Mouse (Mus musculus) megakaryocyte progenitor cell, adult 5-6 weeks (primary cell): ENCODE measurements around the gene Trim80. TPM values are rescaled to one million over a fixed set of nuclear protein-coding genes. Genes with fewer than 3 reads are reported as not detected.
"Not testable (repeated sequence)": the region's sequence is repeated elsewhere in the genome, so short reads cannot be mapped to it uniquely, and the experiment has no call there.

ENCODE experiments used
- ATAC-seq: replicated peaks from 2 replicates; pipeline ENCODE4 v1.8.0; 2016; ENCODE audit warnings: mild to moderate bottlenecking, moderate TSS enrichment, inconsistent platforms; ENCODE audit not compliant: poor library complexity
- total RNA-seq, 2 experiments: library from RNA; stranded (forward) in 1 of 2; stranded (reverse) in 1 of 2; fragments of 157-497, 149-512 nt in 1 of 2; fragments of 200-1000 nt in 1 of 2; gene quantifications; 2 replicates each; pipeline versions ENCODE4 v1.2.3 to v1.2.4; 2015 to 2017

The Trim80 gene
- total RNA-seq, 2 experiments from 2014 or later, result not detected

DNA sequence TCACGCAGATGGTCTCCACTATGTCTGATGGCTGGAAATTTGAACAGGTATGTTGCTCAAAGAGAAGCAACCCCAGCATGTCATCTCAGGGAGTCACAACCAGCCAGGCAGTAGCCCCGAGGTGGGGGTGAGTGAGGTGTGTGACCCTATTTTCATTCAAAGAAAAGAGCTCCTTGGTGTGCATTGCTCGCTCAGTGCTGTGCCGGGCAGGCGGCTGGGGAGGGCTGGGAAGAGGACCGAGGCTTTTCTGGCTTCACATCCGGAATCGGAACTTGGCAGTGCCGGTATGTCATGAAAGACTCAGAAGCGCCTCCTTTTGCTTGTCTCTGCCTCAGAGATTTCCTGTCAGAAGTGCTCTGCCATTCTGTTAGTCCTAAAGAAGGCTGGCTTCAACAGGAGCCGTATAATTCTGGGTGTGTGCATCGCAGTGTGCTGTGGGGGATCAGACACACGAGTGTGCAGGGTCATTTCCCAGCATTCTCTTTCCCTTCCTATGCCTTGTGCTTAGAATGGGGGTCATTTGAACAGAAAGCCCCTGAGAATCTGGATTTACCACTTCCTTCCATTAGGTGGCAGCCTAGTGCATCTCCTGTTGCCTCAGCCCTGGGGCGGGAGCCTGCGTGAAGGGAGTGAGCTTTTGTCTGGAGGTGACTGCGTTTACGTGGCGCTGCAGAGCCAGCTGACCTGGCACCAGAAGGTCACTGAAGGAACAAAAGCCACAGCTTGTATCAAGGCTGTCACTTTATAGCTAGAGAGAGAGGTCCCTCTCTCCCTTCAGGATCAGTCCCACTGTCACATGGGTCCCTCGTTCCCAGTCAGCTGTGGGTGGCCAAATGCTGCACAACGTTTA lies 12.6 kb upstream of the Trim80 start:
- peak; percentile 99 for ATAC-seq

DNA sequence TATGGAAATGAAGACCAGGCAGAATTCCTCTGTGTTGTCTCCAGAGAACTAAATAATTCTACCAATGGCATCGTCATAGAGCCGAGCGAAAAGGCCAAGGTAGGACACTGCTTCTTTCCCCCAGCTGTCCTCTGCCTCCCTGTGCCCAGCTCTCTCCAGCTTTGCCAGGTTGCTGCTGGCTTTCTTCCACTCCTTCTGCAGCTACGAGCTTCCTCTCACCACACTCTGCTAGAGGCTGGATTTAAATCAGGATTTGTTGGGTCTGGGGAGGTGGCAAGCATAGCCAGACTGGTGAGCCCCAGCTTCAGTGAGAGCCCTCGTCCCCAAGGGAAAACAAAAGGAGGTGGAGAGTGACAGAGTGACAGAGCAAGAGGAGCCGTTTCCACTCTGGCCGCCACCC lies 11.0 kb upstream of the Trim80 start:
- no peak for ATAC-seq

DNA sequence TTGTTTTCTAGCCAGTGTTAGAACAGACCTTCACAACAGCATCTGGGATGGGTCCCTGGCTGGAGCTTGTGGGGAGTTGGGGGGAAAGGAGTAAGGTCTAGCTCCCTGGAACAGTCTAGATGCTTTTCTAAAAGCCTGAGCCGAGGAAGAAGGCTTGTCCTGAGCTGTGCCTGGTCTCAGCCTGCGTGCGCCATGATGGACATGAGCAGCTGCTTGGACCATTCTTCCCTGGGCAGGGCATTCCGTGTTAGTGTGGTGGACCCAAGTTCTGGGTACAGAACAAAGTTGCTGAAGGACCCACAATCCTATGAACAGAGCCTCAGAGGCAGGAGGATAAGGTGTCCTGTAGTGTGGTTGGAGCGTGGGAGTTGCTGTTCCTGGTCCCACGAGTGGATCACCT lies 9.8 kb upstream of the Trim80 start:
- ATAC-seq, result no peak

DNA sequence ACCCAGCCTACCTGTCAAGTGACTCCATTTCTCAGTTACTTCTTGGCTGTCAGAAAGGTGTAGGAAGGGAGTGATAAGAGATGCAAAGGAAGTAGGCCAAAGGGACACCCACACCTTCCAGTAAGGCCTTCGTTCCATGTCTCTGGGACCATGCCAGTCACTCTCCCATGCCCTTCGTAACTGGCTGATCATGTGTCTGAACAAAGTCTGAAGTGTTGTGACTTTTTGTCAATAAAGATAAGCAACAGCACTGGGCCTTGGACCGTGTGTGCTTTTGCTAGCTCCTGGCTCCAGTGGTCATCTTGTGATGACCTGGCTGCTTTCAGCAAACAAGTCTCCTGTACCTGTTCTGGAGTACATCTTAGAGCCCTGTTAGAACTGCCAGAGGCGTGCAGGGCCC lies 7.5 kb upstream of the Trim80 start:
- ATAC-seq, result no peak

DNA sequence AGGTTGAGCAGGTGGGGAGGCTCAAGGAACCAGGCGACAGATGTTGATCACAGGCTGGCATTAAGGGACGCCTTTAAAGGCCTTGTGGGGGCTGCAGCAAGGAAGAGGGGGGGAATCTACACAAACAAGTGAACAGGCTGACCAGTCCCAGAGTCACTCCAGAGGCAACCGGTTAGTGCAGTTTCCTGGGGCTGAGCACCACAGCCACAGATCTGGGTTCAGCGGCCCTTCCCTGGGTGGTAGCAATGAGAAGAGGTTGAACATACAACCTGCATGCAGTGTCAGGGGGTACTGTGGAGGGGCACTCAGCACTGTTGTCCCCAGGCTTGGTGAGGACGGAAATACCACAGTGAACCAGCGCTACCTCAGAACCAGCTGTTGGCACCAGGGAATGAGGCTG lies 7.0 kb upstream of the Trim80 start:
- ATAC-seq, result no peak

DNA sequence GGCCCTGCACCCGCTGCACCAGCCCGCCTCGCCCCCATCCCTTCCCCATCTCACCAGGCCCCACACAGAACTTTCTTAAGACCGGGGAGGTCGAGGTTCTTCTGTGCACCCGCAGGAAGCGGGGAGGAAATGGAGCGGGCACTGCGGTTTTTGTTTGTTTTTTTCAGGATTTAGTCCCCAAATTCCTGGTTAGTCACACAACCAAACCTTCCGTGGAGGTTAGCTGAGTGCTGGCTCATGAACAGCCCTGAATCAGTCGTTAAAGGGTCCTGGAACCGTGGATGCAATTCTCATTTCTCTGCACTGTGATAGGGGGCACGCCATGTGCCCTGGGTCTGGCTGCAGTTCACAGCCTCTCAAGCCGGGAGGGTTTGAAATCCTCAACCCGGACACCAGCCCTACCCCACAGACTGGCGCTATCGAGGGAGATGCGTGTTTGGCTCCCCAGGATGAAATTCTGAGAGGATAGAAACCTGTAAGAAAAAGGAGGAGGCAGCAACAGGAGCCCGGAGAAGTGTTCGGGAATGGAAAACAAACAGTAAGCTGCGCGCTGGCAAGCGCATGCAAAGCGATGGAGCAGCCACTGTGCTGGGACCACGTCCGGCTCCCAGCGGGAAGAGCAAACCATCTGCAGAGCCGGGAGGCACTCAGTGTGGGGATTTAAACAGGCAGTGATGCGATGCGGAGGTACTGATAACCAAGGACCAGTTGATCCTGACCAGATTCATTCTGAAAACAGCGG lies 4.6 kb upstream of the Trim80 start:
- ATAC-seq, result no peak

DNA sequence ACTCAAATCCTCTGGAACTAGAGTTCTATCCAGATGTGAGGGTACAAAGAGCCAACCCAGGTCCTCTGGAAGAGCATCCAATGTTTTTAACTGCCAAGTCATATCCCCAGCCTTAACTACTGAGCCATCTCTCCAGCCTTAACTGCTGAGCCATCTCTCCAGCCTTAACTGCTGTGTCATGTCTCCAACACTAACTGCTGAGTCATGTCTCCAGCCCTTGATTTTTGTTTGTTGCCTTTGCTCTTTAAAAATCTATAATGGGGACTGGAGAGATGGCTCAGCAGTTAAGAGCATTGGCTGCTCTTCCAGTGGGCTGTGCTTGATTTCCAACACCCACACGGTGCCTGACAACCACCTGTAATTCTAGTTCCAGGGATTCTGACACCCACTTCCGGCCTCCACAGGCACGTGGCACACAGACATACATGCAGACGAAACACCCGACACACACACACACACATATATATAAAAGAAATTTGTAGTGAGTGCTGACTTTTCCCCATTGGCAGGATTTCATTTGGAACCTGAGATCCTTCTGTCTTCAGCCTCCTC lies 2.7 kb upstream of the Trim80 start:
- 0 out of 2 replicates have a peak, but pooled peaks have one; percentile 14 for ATAC-seq

DNA sequence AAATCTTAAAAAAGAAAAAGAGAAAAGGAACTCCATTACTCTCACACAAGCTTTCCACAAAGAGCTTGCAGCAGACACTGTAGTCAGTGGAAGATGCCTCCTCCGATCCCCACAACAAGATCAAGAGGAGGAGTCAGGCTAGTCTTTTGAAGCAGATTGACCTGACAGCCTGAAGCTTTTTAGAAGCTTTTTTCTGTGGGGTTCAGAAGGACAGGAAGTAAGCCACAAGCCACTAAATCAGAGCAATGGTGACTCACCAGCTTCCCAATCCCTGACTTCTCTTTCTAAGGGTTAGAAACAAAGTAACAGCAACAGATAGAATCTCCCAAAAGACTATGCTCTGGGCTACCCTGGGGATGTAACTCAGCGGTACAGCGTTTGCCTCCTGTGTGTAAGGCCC lies 1.0 kb upstream of the Trim80 start:
- no peak for ATAC-seq

DNA sequence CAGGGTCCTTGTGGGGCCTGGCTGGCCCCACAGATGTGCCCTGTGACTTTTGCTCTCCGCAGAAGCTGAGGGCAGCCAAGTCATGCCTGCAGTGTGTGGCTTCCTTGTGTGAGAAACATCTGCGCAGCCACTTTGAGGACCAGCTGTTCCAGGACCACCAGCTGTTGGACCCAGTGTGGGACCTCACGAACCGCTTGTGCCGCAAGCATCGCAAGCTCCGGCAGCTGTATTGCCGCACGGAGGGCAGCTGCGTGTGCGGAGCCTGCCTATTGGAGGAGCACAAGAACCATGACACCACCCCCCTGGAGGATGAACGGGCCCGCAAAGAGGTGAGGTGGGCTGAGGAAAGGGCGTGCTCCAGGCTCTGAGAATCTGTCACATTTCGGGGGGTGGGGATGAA lies 1.1 kb downstream of the Trim80 start:
- no peak for ATAC-seq

DNA sequence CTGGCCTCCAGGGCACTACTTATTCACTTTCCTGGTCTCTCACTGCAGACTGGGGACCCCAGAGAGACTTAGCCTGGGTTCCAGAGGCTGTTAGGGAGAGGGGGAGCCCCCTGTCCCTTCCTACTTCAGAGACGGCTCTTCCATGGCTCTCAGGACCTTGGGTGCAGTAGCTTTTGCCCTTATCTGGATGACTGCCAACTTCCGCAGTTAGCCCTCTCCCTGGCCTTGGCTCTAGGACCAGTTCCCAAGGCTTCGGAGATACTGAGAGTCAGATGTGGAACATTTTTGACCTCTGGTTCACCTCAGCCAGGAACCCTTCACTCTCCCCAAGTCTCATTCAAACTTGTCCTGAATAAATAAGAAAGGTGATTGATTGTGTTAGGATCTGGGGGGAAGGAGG lies 6.6 kb downstream of the Trim80 start:
- ATAC-seq, result no peak

DNA sequence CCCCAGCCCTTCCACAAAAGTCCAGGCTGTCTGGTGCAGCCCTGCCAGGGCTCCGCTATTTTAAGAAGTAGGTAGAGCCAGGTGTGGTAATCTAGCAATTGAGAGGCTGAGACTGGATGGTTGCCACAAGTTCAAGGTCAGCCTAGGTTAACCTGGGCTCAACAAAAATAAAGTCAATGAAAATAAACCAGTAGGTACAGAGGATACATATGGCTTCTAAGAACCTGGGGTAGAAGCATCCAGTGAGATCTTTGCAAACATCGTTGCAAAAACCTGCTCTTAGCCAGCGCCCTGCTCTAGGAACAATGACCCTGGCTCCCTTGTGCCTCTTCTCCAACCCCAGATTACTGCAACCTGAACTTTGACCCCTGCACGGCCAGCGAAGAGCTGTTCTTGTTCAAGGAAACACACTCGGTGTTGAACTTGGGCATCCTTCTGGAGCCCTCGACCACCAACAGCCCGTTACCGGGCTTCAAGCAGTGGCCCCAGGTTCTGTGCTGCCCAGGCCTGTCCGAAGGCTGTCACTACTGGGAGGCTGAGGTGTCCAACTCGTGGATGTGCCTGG lies 7.1 kb downstream of the Trim80 start:
- ATAC-seq, result no peak

DNA sequence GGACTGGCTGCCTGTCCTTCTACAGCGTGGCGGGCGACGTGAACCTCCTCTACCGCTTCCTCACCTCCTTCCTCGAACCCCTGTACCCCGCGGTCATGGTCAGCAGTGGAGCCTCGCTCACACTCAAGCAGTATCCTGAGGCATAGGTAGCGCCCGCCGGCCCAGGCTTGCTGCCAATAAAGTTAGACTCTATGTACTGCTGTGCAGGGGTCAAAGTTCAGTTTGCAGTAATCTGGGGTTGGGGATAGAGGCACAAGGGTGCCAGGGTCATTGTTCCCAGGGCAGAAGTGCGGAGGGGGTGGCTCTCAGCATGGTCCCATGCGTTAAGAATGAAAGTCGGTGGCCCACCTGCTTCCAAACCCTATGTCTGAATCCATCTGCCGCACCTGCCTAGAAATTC lies 7.7 kb downstream of the Trim80 start:
- no peak for ATAC-seq

DNA sequence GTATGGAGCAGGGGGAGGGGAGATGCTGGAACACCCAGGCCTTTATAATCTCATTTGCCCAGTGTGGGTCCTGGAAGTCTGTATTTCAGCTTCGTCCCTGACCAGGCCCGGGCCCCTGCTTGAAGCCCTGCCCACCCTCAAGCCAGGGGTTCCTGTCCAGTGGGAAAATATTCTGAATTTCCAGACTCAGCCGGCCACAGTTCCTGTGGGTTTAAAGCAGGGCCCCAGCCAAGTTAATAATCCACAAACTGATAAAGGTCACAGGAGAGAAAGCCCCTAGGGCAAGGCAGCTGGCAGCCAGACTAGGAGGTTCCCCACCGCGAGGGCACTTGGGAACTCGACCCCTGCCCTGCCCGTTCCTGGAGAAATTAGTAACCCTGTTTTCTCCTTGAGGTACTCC lies 8.7 kb downstream of the Trim80 start:
- ATAC-seq, result no peak

DNA sequence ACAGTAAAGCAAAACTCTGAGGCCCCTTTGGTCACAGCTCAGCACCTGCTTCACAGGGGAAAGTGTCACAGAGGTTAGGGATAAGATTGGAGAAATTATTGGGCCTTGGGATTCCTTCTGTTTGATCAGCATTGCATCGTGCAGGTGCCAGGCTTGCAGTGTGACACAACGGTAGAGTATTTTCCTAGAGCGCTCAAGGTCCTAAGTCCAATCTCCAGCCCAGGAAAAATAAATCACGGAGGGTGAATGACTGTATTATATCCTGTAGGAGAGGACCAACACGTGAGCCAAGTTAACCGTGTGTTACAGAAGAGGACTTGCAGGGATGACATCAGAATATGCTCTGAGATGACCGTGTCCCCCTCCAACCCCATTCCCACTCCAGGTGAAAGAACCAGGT lies 9.8 kb downstream of the Trim80 start:
- no peak for ATAC-seq

DNA sequence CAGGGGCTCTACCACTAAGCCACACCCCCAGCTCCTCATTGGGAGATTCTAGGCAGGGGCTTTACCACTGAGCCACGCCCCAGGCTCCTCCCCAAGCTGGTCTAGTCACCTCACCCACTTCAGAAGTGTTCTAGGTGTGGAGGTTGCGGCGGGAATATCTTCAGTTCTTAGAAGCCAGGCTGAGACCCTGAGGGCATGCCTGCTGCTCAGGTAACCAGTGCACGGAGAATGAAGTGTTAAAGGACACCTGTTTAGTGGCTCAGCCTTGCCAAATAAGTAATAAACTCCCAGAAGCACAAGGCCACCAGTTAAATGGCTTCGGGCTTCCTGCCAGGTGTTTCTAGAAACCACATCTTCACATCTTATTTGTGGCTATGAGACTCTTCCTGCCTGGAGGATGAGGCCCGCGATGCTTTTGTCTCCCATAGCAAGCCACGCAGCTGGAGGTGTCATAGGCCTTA lies 11.5 kb downstream of the Trim80 start:
- peak; percentile 23 for ATAC-seq

DNA sequence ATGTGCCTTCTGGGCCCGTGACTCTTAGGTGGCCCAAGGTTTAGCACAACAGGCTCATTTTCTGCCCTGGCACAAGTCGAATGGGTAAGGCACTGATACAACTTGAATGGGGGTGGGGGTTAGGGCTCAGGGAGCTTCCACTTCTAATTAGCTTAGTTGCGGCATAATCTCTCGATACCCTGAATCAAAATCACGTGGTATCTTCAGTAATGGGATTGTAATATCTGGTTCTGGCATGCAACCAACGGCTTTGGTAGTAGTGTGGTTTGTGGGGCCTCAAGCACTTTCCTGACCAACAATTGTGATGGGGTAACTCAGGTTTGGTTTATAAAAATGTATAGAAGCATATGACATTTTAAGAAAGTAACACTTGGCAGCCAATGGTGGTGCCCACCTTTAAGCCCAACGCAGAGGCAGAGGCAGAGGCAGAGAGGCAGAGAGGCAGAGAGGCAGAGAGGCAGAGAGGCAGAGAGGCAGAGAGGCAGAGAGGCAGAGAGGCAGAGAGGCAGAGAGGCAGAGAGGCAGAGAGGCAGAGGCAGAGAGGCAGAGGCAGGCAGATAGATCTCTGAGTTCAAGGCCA lies 12.0 kb downstream of the Trim80 start:
- ATAC-seq, result peak; percentile 31

DNA sequence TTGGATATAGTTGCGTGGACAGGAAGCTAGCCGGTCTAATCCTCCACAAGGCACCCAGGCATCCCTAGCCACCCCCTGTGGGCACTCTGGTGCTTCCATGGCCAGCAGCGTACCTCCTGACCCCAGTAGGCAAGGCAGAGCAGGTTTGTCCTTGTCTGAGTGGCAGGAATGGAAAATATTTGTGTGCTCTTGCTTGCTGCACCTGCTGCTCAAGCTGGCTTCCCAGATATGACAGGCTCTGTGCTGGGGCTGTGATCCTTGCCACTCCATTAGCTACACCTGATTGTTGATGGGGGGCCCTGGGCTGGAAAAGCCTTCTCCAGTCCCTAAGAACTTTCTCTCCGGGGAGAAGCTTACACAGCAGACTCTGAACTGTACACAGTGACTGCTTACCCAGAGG lies 13.0 kb downstream of the Trim80 start:
- ATAC-seq, result no peak

DNA sequence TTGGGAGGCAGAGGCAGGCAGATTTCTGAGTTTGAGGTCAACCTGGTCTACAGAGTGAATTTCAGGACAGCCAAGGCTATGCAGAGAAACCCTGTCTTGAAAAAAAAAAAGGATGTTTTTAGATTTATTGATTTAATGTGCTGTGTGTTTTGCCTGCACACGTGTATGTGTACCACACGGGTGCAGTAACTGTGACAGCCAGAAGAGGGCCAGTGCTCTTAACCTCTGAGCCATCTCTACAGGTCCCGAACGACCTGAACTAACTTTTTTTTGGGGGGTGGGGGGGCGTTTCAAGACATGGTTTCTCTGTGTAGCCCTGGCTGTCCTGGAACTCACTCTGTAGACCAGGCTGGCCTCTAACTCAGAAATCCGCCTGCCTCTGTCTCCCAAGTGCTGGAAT lies 14.5 kb downstream of the Trim80 start:
- ATAC-seq, result not testable (repeated sequence)

DNA sequence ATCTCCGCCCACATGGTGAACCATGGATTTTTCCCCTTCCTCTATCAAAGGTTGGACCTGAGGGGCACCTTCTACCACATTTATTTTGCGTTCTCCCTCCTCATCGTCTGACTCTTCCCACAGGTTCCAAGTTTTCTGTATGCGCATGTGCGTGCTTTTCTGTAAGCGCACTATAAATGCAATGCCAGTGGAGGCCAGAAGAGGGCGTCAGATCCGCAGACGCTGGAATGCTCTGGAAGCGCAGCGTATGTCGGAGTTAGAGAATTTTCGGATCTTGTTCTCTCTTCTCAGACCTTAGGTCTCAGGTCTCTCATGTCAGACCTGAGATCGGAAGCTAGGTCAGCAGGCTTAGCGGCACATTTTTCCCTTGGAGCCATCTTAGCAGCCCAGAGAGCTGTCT lies 15.3 kb downstream of the Trim80 start:
- ATAC-seq, result no peak

DNA sequence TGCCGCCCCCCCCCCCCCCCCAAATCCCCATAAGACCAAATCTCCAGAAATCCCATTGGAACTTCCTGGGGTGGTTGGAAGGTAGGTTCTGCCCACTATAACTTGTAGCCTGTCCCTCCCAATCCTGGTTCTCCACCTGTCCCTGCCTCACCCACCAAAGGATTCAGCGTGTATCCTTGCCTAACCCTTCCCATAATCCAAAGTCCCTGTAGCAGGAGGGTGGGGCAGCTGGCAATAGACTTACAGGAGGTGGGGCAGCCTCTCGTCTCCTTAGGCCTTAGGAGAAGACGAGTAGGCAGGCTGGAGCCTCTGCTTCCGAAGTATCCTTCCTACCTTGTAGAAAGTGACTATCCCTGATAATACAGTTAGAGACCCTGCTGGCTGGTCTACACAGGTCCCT lies 15.8 kb downstream of the Trim80 start:
- ATAC-seq, result no peak

DNA sequence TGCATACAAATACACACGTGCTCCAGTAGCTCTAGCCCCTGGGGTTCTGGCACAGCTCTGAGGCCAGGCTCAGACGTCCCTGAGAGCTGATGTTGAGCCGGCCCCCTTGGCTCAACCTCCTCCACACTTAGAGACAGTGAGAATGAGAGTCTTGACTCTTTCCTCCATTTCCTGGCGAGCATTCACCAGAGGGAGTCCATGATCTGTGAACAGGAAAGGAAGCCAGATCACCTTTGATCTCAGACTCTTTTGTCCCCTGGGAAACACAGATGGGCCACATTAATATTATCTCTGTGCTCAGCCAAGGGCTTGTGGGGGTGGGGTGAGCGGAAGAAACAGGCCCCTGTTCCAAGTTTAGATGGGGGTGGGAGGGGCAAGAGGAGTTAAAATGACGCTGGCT lies 17.1 kb downstream of the Trim80 start:
- no peak for ATAC-seq
